Mouse (Mus musculus) inflammation-experienced regulatory T-cells, adult 6 months (primary cell): Measurements from ENCODE around the gene Ikbke. TPM values are rescaled to one million over a fixed set of nuclear protein-coding genes. Genes with fewer than 3 reads are reported as not detected.
"Not testable (repeated sequence)": the region's sequence is repeated elsewhere in the genome, so short reads cannot be mapped to it uniquely, and the experiment has no call there.

Experiments
- ATAC-seq: one replicate; pipeline ENCODE4 v1.8.0; 2017
- polyA plus RNA-seq, 3 experiments: library from polyadenylated mRNA; unstranded; fragments of 100-300 nt; shearing (Covaris generic); gene quantifications; one replicate each; pipeline ENCODE4 v1.2.1; 2017

Ikbke gene
- polyA plus RNA-seq: 100 to 1,000 TPM in 2 of 3 experiments, 10 to 100 TPM in 1; 58.5 to 121 (median 105) TPM

GRCm38 (mm10) chr1:131279456-131279776 is at the start of gene Ikbke:
Gene Ikbke (minus strand): TSS chr1:131279606.
- ATAC-seq: peak; percentile 47

- not testable (repeated sequence) for ATAC-seq
These were observed 49.7 kb upstream of the Ikbke start for GRCm38 (mm10) chr1:131329093-131329492.

GRCm38 (mm10) chr1:131327167-131327566 is 47.8 kb upstream of the Ikbke start:
- no peak for ATAC-seq

- ATAC-seq: peak; percentile 73
These were observed 45.5 kb upstream of the Ikbke start for GRCm38 (mm10) chr1:131324816-131325463.

- no peak for ATAC-seq
These were observed 40.4 kb upstream of the Ikbke start for GRCm38 (mm10) chr1:131319598-131320330.

- no peak for ATAC-seq
These were observed 39.0 kb upstream of the Ikbke start for GRCm38 (mm10) chr1:131318397-131318796.

- ATAC-seq: no peak
These were observed 38.2 kb upstream of the Ikbke start for GRCm38 (mm10) chr1:131317625-131318024.

- no peak for ATAC-seq
These were observed 31.9 kb upstream of the Ikbke start for GRCm38 (mm10) chr1:131311284-131311683.

- ATAC-seq: no peak
These were observed 30.9 kb upstream of the Ikbke start for GRCm38 (mm10) chr1:131310237-131310818.

GRCm38 (mm10) chr1:131300750-131301149 is 21.3 kb upstream of the Ikbke start:
- ATAC-seq: no peak

- no peak for ATAC-seq
These were observed 20.4 kb upstream of the Ikbke start for GRCm38 (mm10) chr1:131299788-131300187.

- ATAC-seq: no peak
These were observed 19.8 kb upstream of the Ikbke start for GRCm38 (mm10) chr1:131299240-131299639.

- ATAC-seq: no peak
These were observed 18.8 kb upstream of the Ikbke start for GRCm38 (mm10) chr1:131298171-131298570.

- ATAC-seq: no peak
These were observed 17.3 kb upstream of the Ikbke start for GRCm38 (mm10) chr1:131296726-131297125.

GRCm38 (mm10) chr1:131295200-131295599 is 15.8 kb upstream of the Ikbke start:
- ATAC-seq: no peak

- no peak for ATAC-seq
These were observed 14.5 kb upstream of the Ikbke start for GRCm38 (mm10) chr1:131293922-131294250.

GRCm38 (mm10) chr1:131293221-131293921 is 14.0 kb upstream of the Ikbke start:
- ATAC-seq: no peak

GRCm38 (mm10) chr1:131290648-131291047 is 11.2 kb upstream of the Ikbke start:
- ATAC-seq: peak; percentile 63

GRCm38 (mm10) chr1:131288938-131289337 is 9.5 kb upstream of the Ikbke start:
- no peak for ATAC-seq

GRCm38 (mm10) chr1:131287267-131287666 is 7.9 kb upstream of the Ikbke start:
- no peak for ATAC-seq

- ATAC-seq: no peak
These were observed 7.4 kb upstream of the Ikbke start for GRCm38 (mm10) chr1:131286803-131287202.

GRCm38 (mm10) chr1:131284616-131285015 is 5.2 kb upstream of the Ikbke start:
- no peak for ATAC-seq

GRCm38 (mm10) chr1:131284167-131284566 is 4.8 kb upstream of the Ikbke start:
- no peak for ATAC-seq
